Mouse (Mus musculus) heart, postnatal 4 days (tissue): ENCODE data around the gene Fstl3. TPM values are rescaled to one million over a fixed set of nuclear protein-coding genes. Genes with fewer than 3 reads are reported as not detected.

ENCODE experiments used
- DNase-seq: peaks from one replicate; pipeline ENCODE4 v3.0.0; 2021
- total RNA-seq, 2 experiments: library from RNA; stranded (reverse); gene quantifications; 2 replicates each; pipeline ENCODE4 v1.2.3; 2021

Gene Fstl3
- total RNA-seq, 2 experiments from 2014 or later = 10.3 TPM

- DNase-seq = no peak
These were observed 14.2 kb upstream of the Fstl3 start for GRCm38 (mm10) chr10:79762875-79763274.

GRCm38 (mm10) chr10:79764234-79764633 lies 12.8 kb upstream of the Fstl3 start:
- peak; percentile 48 for DNase-seq

- no peak for DNase-seq
These were observed 11.8 kb upstream of the Fstl3 start for GRCm38 (mm10) chr10:79765228-79765745.

GRCm38 (mm10) chr10:79766001-79766507 lies 11.0 kb upstream of the Fstl3 start:
- no peak for DNase-seq

DNA sequence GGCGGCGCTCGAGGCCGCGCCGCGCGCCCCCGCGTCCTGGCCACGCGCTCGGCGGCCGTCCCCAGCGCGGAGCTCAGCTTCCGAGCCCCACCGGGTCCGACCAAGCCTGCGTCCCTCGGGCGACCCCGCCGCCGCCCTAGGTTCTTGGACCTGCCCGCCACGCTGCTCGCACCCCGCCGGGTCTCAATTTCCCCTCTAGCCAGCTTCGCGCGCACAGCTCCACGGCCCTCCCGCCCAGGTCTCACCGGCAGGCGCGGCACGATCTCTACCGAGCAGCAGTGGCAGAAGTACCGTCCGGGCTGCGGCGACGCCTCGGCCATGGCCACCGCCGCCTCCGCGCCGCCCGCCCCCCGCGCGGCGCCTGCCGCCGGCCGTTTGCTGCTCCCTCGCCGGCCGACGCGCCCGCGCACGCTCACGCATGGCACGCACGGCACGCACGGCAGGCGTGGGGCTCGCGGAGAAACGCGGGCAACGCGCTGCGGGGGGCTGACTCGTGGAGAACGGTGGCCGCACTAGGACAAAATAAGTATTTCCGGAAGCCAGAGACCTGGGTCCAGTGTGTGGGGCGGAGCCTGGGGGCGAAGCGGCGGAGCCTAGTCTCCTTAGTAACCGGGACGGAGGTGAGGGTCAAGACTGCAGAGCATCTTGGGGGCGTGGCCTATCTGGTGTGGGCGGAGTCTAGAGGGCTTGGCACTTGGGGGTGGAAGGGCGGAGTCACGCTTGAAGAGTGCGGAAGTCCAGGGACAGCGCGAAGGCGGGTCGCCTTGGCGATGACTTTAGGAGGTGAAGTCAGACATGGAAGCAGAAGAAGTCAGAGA lies 10.4 kb upstream of the Fstl3 start, which contains the start of gene Rnf126:
Gene Rnf126 (minus strand): TSS at position 445 of the 818 bp plus-strand sequence.
- DNase-seq = peak; percentile 99

- peak; percentile 94 for DNase-seq
These were observed 9.5 kb upstream of the Fstl3 start for GRCm38 (mm10) chr10:79767372-79768244.

DNA sequence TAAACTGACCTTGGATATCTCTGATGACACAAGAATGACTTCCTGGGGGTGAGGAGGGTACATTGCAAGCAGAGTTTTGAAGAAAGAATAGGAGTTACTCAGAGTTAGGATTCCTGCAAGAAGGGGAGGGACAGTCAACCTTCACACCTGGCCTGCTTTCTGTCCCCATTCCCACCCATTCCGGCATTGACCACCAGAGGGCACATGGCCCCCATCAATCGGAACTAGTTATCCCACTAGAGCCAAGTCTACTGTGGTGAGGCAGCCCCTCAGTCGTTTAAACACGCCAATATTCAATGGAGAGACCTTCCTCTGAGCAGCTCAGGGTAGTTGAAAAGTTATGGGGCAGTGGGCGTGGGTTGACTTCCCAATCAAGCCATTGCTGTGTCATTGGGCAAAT lies 8.7 kb upstream of the Fstl3 start:
- DNase-seq = peak; percentile 82

- DNase-seq = no peak
These were observed 7.7 kb upstream of the Fstl3 start for GRCm38 (mm10) chr10:79769329-79769728.

- no peak for DNase-seq
These were observed 4.8 kb upstream of the Fstl3 start for GRCm38 (mm10) chr10:79772320-79772719.

GRCm38 (mm10) chr10:79773208-79773607 lies 3.9 kb upstream of the Fstl3 start:
- DNase-seq = no peak

DNA sequence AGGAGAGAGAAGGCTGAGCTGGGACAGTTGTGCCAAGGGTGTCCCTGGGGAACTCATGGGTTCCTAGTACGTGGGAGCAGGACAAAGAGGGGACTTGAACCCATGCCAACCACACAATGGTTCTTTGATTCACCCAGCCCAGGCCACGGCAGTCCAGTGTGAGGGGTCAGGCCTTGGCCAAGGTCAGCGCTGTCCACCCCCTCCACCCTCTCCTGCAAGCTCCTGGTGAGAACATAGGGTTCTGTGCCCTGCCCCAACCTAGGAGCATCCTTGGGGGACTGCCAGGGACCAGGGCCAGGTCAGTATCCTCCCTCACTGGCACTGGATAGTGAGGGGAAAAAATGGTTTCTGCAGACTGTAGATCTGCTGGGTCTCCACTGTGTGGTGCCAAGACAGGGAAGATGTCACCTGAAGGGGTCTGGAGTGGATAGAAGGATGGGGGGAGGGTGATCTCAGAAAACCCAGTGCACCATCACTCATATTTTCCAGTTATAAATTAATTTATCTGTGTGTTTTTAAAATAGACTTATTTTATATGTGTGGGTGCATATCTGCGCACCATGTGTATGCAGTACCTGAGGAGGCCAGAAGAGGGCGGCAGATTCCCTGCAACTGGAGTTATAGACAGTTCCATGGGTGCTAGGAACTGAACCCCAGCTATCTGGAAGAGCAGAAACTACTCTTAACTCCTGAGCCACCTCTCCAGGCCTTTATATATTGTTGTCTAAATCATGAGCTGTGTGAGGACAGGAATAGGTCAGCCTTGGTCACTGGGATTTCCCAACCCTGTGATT lies 2.4 kb upstream of the Fstl3 start:
- no peak for DNase-seq

GRCm38 (mm10) chr10:79778006-79778405 lies 934 bp downstream of the Fstl3 start:
- peak; percentile 84 for DNase-seq

DNA sequence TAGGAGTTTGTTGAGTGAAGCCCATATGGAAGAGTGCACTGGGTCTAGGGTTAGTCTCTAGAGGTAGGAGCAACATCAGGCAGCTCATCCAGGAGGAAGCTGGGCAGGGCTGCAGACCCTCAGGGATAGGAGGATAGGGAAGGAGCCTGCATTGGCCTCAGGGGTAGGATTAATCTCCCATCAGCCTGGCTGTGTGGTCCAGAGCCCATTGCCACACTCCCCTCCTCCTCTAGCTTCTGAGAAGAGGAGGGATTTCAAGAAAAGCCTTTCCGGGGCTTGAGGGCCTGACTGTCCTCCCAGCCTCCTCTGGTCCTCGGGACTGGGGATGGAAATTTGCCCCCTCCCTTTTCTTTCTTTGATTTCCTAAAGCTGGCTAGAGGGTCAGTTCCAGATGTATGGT lies 2.1 kb downstream of the Fstl3 start:
- DNase-seq = no peak

- peak; percentile 97 for DNase-seq
These were observed 3.0 kb downstream of the Fstl3 start for GRCm38 (mm10) chr10:79779784-79780663.

DNA sequence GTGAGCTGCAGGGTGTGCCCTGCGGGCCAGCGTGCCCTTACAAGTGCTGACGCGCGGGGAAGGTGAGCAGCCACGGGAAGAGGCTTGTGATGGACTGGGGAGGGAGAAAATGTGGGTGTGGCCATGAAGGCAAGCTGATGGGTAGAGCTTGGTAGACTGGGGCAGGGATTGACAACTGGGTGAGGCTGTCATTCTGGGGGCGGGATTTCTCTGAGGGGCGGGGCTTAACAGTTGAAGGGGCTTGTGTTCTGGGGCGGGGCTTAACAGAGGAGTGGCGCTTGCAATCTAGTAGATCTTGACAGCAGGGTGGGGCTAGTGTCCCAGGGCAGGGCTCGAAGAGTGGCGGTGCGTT lies 3.6 kb downstream of the Fstl3 start:
- peak; percentile 46 for DNase-seq

GRCm38 (mm10) chr10:79781139-79781538 lies 4.1 kb downstream of the Fstl3 start:
- DNase-seq = no peak

- DNase-seq = no peak
These were observed 4.9 kb downstream of the Fstl3 start for GRCm38 (mm10) chr10:79781956-79782355.

- DNase-seq = no peak
These were observed 6.0 kb downstream of the Fstl3 start for GRCm38 (mm10) chr10:79783050-79783449.

DNA sequence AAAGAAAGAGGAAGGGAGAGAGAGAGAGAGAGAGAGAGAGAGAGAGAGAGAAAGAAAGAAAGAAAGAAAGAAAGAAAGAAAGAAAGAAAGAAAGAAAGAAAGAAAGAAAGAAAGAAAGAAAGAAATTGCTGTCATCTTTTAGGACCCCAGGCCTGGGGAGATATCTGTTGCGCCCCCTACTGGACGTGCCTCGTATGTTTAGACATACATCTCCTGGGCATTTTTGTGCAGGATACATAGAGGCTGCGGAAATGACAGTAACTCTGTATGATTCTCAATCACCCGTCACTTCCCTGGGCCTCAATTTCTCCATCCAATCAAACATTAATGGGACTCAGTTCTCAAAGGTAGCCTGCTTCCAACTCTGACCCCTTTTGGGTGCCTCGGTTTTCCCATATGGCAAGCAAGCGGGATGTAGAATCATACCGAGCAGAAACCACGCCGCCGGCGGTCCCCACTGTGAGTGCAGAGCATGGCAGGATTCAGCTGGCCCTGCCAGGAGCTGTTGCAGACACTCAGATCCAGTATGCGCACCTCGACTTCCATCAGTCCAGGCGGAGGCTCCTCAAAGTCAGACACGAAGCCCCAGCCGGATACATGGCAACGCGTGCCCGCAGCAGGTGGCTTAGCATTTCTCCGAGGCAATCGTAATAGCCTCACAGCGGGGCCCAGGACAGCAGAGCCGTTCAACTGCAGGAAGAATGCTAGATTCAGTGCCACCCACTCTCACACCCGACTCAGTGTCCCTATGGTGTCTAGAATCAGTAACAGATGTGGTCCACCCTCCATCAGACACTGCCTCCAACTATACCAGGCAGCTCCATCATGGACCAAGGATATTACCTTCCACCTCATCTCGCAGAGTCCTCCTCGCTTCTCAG lies 7.1 kb downstream of the Fstl3 start:
- peak; percentile 53 for DNase-seq
